Mouse (Mus musculus) adrenal gland, adult (tissue): Measurements from ENCODE around the gene Gp1bb.

ENCODE experiments used
- DNase-seq, 2 experiments: peaks; one replicate each; pipeline ENCODE4 v3.0.0; 2022 to 2023; ENCODE audit warnings: low spot score in 1 of 2; ENCODE audit not compliant: inconsistent age in 2 of 2

Gp1bb gene

GRCm38 (mm10) chr16:18628948-18629340, 6.7 kb upstream of the Gp1bb start:
- peak in 1 of 2 experiments; percentile 41 for DNase-seq

DNA sequence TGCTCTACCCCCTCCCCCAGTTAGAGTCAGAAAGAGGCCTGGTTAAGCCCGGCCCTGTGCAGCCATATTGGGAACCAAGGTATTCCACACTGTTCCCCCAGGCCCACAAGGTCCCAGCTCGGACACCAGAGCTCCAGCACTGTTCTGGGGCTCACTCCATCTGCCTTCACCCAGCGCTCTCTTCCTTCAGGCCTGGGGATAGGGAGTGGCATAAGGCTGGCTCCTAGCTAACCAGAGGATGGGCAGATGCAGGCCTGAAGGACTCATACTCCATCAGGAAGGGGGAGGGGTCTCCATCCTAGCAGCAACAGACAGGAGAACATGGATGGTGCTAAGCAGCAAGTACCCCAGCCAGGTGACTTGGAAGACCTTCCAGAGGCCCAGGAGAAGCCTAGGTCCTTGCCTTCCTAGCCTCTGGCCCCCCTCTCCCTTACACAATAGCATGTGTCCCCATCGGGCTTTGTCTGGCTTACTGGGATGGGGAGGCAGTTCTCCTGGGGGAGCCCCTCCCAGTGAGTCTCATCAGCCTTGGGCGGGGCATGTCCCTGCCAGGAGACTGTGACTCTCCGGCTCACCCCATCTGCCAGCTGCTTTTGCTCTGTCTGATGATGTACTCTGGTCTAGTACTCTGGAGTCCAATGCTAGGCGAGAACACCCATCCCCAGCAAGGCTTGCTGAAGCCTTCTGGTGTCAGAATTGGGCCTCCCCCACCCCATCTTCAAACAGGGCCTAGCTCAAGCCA, 6.2 kb upstream of the Gp1bb start:
- peak in 1 of 2 experiments; percentile 31 for DNase-seq

DNA sequence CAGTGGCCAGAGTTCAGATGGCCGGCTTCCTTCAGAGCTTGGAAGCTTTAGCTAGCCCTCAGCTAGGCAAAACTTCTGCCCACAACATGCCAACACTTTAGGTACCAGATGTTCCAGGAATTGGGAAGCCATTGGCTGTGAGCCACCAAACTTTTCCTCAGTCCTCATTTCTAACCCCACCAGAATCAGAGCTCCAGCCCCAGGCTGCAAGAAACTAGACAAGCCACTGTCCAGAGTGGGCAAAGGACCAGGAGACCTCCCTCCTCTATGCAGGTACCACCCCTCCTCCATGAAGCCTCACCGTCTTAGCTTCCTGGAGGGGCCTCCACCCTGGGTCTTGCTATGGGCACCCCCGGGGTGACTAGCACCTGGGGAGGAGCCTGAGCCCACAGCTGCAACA, 5.0 kb upstream of the Gp1bb start:
- peak in 1 of 2 experiments; percentile 38 for DNase-seq

DNA sequence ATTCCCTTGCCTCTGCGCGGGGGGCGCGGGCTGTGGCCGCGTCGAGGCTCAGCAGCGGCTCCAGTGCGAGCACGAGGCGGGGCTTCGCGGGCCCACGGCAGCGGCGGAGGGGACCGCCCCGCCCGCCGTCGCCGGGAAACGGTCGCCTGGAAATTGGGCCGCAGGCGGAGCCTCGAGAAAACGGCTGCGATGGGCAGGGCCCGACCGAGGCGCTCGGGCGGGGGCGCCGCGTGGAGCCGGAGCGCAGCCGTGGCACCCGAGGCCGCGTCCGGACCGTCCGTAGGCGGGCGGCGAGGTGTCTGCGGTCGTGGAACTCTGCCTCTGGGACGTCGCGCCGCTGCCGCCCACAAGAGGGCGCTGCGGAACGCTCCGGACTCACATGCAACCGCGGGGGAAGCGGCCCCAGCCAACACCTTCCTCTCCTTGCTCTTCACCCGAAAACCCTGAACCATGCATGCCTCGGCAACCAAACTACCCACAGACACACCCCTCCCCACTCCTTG, 4.2 kb upstream of the Gp1bb start, which contains the start of gene Gm49601:
Gm49601 (minus strand) TSS at position 52 of the 503 bp plus-strand sequence.
- DNase-seq: peak; percentile 88 to 94

GRCm38 (mm10) chr16:18625791-18626311, 3.6 kb upstream of the Gp1bb start:
- peak in 1 of 2 experiments; percentile 43 for DNase-seq

DNA sequence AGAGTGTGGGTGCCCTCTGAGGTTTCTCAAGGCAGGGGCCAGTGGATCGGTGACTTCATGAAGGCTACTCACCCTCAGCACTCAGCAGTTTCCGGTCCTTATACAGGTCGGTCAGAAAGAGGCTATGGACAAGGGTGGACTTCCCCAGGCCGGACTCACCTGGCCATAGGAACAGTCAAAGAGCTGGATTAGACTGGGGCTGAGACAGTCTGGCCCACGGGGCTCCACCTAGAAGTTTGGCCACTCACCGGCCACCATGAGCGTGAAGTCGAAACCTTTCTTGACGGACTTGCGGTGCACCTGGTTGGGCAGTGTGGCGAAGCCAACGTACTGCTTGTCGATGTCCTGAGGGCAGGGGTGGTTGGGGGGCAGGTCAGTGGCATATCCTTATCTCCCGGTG, 2.9 kb upstream of the Gp1bb start:
- DNase-seq: no peak

DNA sequence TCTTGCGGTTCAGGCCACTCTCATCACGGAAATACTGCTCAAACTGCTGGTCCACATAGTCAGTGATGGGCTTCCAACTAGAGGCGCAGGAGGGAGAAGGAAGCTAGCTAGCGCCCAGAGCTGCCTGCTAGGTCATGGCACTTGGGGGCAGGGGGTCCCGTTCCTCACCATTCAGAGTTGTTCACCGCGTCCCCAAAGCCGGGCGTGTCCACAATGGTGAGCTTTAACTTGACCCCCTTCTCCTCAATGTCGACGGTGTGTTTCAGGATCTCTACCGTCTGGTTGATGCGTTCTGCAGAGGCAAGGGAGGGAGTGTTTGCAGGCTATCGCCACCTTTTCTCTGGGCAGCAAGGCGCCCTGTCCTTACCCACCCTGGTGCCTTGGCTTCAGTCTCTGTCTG, 2.4 kb upstream of the Gp1bb start:
- DNase-seq: peak in 1 of 2 experiments; percentile 49

DNA sequence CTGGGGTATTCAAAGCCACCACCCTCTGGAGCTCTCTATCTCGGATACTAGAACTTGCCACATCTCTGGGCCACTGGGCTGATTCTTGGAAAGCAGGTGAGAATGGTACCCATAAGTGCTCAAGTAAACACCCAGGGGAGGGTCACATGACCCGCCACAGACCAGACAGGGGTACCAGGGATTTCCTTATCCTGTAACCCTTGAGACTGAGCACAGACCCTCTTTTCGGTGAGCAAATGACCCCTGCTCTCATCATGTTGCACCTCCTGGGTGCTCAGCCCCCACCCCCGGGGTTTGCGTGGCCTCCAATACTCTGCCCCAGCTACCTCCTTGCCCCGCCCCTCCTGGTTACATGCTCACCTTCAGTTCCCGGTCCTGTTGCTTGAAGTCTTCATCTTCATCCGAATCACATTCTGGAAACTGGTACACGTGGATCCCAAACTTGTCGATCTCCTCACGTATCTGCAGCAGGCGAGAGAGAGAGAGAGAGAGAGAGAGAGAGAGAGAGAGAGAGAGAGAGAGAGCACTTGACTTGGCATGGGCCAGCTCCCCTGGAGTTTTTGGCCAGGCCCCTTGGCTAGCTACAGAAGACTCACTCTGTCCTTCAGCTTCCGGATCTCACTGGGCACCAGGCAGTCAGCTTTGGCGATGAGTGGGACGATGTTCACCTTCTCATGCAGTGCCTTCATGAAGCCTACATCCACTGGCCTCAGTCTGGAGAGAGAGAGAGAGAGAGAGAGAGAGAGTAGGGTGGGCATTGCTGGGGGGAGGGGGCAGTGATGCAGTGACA, 1.7 kb upstream of the Gp1bb start:
- DNase-seq: peak in 1 of 2 experiments; percentile 27

GRCm38 (mm10) chr16:18622916-18623750, 930 bp upstream of the Gp1bb start:
- no peak for DNase-seq

DNA sequence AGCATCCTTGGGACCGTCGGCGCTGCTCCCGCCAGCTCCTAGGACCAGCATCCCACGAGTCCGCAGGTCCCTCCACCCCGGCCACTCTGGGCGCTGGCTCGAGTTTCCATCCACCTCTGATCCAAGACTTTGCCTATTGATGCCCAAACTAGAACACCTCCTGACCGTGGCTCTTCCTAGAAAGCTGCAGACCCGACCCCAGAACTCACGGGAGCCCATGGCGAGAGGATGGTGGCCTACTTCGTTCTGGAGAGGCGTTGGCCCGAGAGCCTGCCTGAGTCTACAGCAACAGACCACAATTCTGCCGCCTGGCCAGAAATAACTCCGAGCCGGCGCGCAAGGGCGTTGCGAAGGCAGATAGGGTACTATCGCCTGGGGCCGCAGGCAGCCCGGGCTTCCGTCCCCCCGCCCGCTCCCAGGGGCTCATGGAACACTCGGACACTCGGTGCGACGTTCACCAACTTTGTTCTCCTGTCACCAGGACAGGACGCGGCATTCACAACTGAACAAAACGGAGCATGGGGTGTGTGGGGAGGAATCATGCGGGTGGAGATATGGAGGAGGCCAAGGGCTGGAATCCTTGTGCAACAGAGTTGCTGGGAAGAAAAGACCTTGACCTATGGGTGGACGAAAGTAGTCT, 721 bp downstream of the Gp1bb start:
- DNase-seq: peak; percentile 21 to 57

- DNase-seq: peak; percentile 20 to 72
These were observed 1.4 kb downstream of the Gp1bb start for GRCm38 (mm10) chr16:18620601-18621361.

GRCm38 (mm10) chr16:18620201-18620600, 2.0 kb downstream of the Gp1bb start:
- no peak for DNase-seq

- no peak for DNase-seq
These were observed 3.1 kb downstream of the Gp1bb start for GRCm38 (mm10) chr16:18619110-18619509.

- no peak for DNase-seq
These were observed 3.9 kb downstream of the Gp1bb start for GRCm38 (mm10) chr16:18618297-18618696.

- DNase-seq: peak; percentile 85 to 96
These were observed 4.7 kb downstream of the Gp1bb start for GRCm38 (mm10) chr16:18617370-18618065.

GRCm38 (mm10) chr16:18613301-18613700, 8.9 kb downstream of the Gp1bb start:
- no peak for DNase-seq

DNA sequence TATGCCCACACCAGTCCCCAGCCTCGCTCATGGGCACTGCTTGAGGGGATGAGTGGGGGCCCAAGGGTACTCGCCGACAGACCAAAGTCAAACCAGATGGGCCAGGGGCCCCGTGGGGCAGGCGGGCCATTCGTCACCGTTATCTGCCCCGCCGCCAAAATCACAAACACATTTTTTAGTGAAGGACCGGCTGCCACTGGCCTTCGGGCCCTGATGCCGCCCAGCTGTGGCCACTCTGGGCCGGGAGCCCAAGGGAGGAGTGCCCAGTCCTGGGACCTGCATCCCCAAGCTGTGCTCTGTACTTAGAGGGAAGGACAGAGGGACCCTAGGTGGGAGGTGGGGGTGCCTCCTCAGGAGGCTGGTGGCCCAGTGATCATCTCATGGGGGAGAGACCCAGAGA, 10.5 kb downstream of the Gp1bb start:
- no peak for DNase-seq

DNA sequence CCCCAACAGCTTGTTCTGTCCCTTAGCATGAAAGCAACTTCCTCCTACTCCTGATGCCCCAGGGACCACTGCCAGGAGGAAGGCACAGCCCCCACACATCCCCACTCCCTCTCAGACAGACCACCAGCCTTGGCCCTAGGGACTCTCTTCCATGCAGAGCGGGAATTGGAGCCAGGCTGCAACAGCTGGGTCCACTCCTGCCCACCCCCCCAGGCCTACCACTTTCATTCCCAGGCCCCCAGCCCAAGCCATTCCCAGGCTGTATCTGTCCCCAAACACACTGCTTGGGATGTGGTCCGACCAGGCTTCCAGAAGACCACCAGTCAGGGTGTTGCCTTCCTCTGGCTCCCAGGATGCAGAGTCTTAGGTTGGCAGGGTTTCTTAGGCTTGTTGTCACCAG, 13.1 kb downstream of the Gp1bb start:
- no peak for DNase-seq

DNA sequence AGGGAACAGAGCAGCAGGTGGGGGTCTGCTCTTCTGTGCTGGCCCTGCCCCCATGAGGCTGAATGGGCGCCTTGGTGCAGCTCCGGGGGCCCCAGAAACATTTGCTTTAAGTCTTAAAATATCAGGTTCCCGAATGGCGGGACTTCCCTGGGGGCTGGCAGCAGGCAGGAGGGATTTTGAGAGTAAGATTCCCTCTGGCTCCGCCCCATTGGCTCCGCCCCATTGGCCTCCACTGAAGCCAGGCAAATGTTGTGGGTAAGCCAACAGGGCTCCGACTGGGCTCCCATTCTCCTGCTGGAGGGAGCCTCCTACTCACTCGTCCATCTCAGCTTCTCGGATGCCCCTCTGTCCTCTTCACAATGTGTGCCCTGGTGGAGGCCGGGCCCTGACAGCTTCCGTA, 14.0 kb downstream of the Gp1bb start:
- no peak for DNase-seq
